8 mouse cellular contexts compared by ENCODE assay signal in genomic region chr7:145195186-145195927, GRCm38 (mm10). TPM values are rescaled to one million over a fixed set of nuclear protein-coding genes. Genes with fewer than 3 reads are reported as not detected.
DNase-seq lines count a peak whose midpoint lies in the region; ATAC-seq lines count a peak whose summit lies in the region.

No protein-coding gene starts in this region.

- intact Hi-C loops in gastrocnemius, postnatal 14 days (cut with DNase I; ENCODE audit: low total_unique reads) = no loop called here

- no peak overlapping the region for H3K9ac ChIP-seq in kidney, embryonic 14.5 days (ENCODE audit: low read depth, low read length)
- no peak overlapping the region for H3K9ac ChIP-seq in hindbrain, embryonic 12.5 days

- H3K4me3 ChIP-seq in kidney, embryonic 14.5 days (ENCODE audit: low read length) = no peak overlapping the region
- H3K4me3 ChIP-seq in limb, embryonic 10.5 days = no peak overlapping the region
- no peak overlapping the region for H3K4me3 ChIP-seq in hindbrain, embryonic 12.5 days

- H3K27me3 ChIP-seq in kidney, embryonic 14.5 days (ENCODE audit: control insufficient read depth, insufficient read depth, low read length) = no peaks in the 10 kb centered on the region
- H3K27me3 ChIP-seq in limb, embryonic 10.5 days (ENCODE audit: low read depth, poor library complexity, severe bottlenecking) = no peaks in the 10 kb centered on the region; the same call in 1 of the 2 replicates
- H3K27me3 ChIP-seq in hindbrain, embryonic 12.5 days = no peaks in the 10 kb centered on the region

- no peak for DNase-seq in kidney, adult 18-20 months
- DNase-seq in Muller cell, postnatal 12 days (ENCODE audit: inconsistent ontology term) = peak; percentile 82
- DNase-seq in brain, adult 2 months (ENCODE audit: low read depth, low spot score) = peak; percentile 75
- DNase-seq in limb, embryonic 10.5 days (ENCODE audit: low spot score) = no peak
- DNase-seq in gastrocnemius, postnatal 14 days = no peak
- DNase-seq in ovary, postnatal 14 days (ENCODE audit: low spot score) = no peak

- H3K27ac ChIP-seq in kidney, embryonic 14.5 days (ENCODE audit: low read depth, low read length) = no peak overlapping the region
- H3K27ac ChIP-seq in limb, embryonic 10.5 days = peak overlapping the region; percentile 61; the same call in 1 of the 2 replicates
- no peak overlapping the region for H3K27ac ChIP-seq in hindbrain, embryonic 12.5 days

- H3K9me3 ChIP-seq in kidney, embryonic 14.5 days (ENCODE audit: control insufficient read depth, low read length) = no peaks in the 10 kb centered on the region
- H3K9me3 ChIP-seq in limb, embryonic 10.5 days (replicated peaks) = no peaks in the 10 kb centered on the region
- no peaks in the 10 kb centered on the region for H3K9me3 ChIP-seq in hindbrain, embryonic 12.5 days (replicated peaks)

- H3K36me3 ChIP-seq in kidney, embryonic 14.5 days (ENCODE audit: control insufficient read depth, insufficient read depth, low read length) = no peaks in the 10 kb centered on the region
- H3K36me3 ChIP-seq in limb, embryonic 10.5 days = no peaks in the 10 kb centered on the region
- no peaks in the 10 kb centered on the region for H3K36me3 ChIP-seq in hindbrain, embryonic 12.5 days

- no peak overlapping the region for H3K4me2 ChIP-seq in kidney, embryonic 14.5 days (replicated peaks; ENCODE audit: low read depth, low read length)
- no peak overlapping the region for H3K4me2 ChIP-seq in hindbrain, embryonic 12.5 days (replicated peaks)

- peak; percentile 16; the same call in 1 of the 2 replicates for ATAC-seq in kidney, embryonic 14.5 days (ENCODE audit: low FRiP score, low TSS enrichment)
- no peak for ATAC-seq in hindbrain, embryonic 12.5 days (ENCODE audit: low FRiP score)

- H3K4me1 ChIP-seq in kidney, embryonic 14.5 days (ENCODE audit: control insufficient read depth, insufficient read depth, low read length) = peaks cover 17% of the 10 kb centered on the region
- H3K4me1 ChIP-seq in limb, embryonic 10.5 days = peaks cover 41% of the 10 kb centered on the region
- H3K4me1 ChIP-seq in hindbrain, embryonic 12.5 days = peaks cover 31% of the 10 kb centered on the region

- WGBS in kidney, embryonic 14.5 days = 66% methylated on average over 5 of the region's 5 CpGs
- 57% methylated on average over 5 of the region's 5 CpGs for WGBS in limb, embryonic 10.5 days
- 52% methylated on average over 5 of the region's 5 CpGs for WGBS in hindbrain, embryonic 12.5 days

RNA-seq across cellular contexts. Expression of gene 1810010D01Rik, which starts 12.6 kb away (rescaled TPM):
- polyA plus RNA-seq in kidney, embryonic 14.5 days (2014; fragmentation: Nextera tagmentation; extraction: Ambion mirVana) = 0.46 TPM in 1 of 2 replicates, not detected in the other
- 0.33 TPM in 1 of 2 replicates, not detected in the other for polyA plus RNA-seq in limb, embryonic 10.5 days (2016; fragmentation: Nextera tagmentation; extraction: Ambion mirVana)
- total RNA-seq in gastrocnemius, postnatal 14 days (2021) = under 1 TPM in 1 of 2 experiments, not detected in 1; 0.35 TPM
- polyA plus RNA-seq in hindbrain, embryonic 12.5 days (2016; fragmentation: Nextera tagmentation; extraction: Ambion mirVana) = 0.35 TPM in 1 of 2 replicates, not detected in the other

Comparison
In these comparisons a context has a peak if more than half of its experiments do, and no peak if none do; other contexts are left out.
1. DNase-seq: peak in Muller cell, postnatal 12 days (single experiment) and brain, adult 2 months (single experiment); none in kidney, adult 18-20 months (single experiment), limb, embryonic 10.5 days (single experiment), gastrocnemius, postnatal 14 days (single experiment) and ovary, postnatal 14 days (single experiment).